Mouse (Mus musculus): ENCODE measurements around the gene Hps3.
A peak's percentile ranks its signal among the peaks of the same experiment; 100 is the strongest.

DNA sequence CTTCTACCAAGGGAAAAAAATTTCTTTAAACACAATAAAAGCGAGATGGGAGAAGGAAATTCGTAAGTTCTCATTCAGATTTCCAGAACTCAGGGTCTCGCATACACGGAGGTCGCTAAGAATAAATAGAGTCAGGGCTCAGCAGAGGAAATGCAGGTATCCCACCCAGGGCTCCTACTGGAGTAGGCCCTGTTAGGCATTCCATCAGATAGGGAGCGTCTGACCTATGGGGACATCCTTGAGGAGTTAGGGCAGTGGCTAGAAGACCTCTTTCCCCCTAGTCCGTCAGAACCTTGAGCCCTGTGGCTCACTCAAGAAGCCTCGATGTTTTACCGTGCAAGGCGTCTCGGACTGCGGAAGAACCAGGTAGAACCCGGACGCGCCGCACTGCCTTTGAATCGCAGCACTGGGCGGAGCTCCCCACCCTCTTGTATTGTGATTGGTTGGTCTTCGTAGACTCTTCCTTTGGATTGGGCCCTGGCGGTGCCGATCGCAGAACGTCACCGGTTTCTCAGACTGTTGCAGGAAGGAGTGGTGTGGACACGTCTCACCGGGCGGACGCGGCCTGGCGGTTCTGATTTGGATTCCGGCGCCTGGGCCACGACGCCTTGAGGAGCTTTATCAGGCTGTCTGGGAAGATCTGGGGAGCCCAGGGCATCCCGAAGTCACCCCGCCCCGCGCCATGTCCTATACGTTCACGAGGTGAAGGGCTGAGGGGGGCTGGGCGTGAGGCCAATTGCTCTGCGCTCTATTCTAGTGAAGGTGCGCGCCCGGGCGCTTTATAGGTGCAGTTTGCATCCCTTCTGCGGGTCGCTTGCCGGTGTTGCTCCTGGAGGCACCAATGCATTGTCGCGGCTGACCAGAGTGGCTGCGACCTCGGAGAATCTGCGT lies 22.4 kb upstream of the Hps3 start, which contains the start of gene Hltf:
- TF ChIP-seq TAL1 (IDR thresholded peaks at IDR 0.05; ENCODE audit: low read length) (no peak), GATA1 (IDR thresholded peaks at IDR 0.05; ENCODE audit: low read length) (peak; percentile 25; the same call in 1 of the 2 replicates)

Measured in erythroblast, embryonic 14.5 days (primary cell).